ENCODE assay signal across 11 mouse cellular contexts in the genomic region with DNA sequence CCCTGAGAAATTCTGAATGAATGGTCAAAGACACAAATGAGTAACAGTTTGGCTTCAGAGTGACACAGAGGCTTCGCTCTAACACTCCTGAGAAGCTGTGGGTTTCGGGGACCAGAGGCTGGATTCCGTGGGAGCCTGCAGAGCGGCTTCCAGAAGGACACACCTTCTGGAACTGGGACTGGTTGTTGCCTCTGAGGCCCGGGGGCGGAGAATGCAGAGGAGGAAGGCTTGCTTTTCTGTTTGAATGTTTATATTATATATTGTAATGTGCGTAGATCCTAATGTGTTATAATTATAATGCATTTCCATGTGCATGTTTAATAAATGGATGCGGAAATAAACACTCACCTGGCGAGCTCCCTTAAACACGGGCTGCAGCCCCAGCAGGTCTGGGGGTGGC. TPM values are rescaled to one million over a fixed set of nuclear protein-coding genes. Genes with fewer than 3 reads are reported as not detected.
DNase-seq lines count a peak whose midpoint lies in the region; ATAC-seq and TF ChIP-seq lines count a peak whose summit lies in the region.
"Had no signal": no experiment of that assay in that cellular context is flagged by ENCODE, and none has a peak within 500 bp of the region (broad histone marks: within the 10 kb centered on the region; RNA-seq: fewer than 3 reads in every experiment).

No protein-coding gene starts in this region.

- TF ChIP-seq CTCF in intestine, postnatal 0 days (IDR thresholded peaks at IDR 0.05; ENCODE audit: low read depth): no peak

- DNase-seq in heart, embryonic 10.5 days (ENCODE audit: low spot score): no peak
- DNase-seq in heart, adult 9 months (ENCODE audit: low spot score in 2 of 2): no peak
- DNase-seq in lung, postnatal 10 days: no peak
- DNase-seq in retina, postnatal 1 day: no peak

- H3K27me3 ChIP-seq in heart, embryonic 10.5 days (ENCODE audit: insufficient read depth, poor library complexity, severe bottlenecking): peaks cover 12% of the 10 kb centered on the region
- no peaks in the 10 kb centered on the region for H3K27me3 ChIP-seq in lung, embryonic 16.5 days (ENCODE audit: control insufficient read depth, insufficient read depth, low read depth, low read length)
- H3K27me3 ChIP-seq in intestine, postnatal 0 days (replicated peaks; ENCODE audit: control insufficient read depth, insufficient read depth, low read length): no peaks in the 10 kb centered on the region
- peaks cover 9% of the 10 kb centered on the region; the same call in 1 of the 2 replicates for H3K27me3 ChIP-seq in neural tube, embryonic 15.5 days (replicated peaks)
- H3K27me3 ChIP-seq: Patski had no signal

- WGBS in heart, embryonic 10.5 days: 44% methylated on average over 10 of the region's 10 CpGs
- 33% methylated on average over 10 of the region's 10 CpGs for WGBS in lung, embryonic 16.5 days
- 47% methylated on average over 10 of the region's 10 CpGs for WGBS in intestine, postnatal 0 days
- 52% methylated on average over 10 of the region's 10 CpGs for WGBS in neural tube, embryonic 15.5 days

- H3K36me3 ChIP-seq in heart, embryonic 10.5 days: no peaks in the 10 kb centered on the region
- H3K36me3 ChIP-seq in lung, embryonic 16.5 days (ENCODE audit: control insufficient read depth, insufficient read depth, low read length): no peaks in the 10 kb centered on the region
- H3K36me3 ChIP-seq in intestine, postnatal 0 days (ENCODE audit: control insufficient read depth, insufficient read depth): no peaks in the 10 kb centered on the region
- no peaks in the 10 kb centered on the region for H3K36me3 ChIP-seq in neural tube, embryonic 15.5 days

- peaks cover 16% of the 10 kb centered on the region for H3K4me1 ChIP-seq in heart, embryonic 10.5 days
- no peaks in the 10 kb centered on the region for H3K4me1 ChIP-seq in lung, embryonic 16.5 days (replicated peaks; ENCODE audit: control insufficient read depth, insufficient read depth, low read length)
- no peaks in the 10 kb centered on the region for H3K4me1 ChIP-seq in intestine, postnatal 0 days (replicated peaks; ENCODE audit: control insufficient read depth, insufficient read depth, low read length)
- H3K4me1 ChIP-seq in neural tube, embryonic 15.5 days: peaks cover 5% of the 10 kb centered on the region; the same call in 1 of the 2 replicates

- H3K4me3 ChIP-seq in heart, embryonic 10.5 days: peak overlapping the region; percentile 46
- peak overlapping the region; percentile 29 for H3K4me3 ChIP-seq in lung, embryonic 16.5 days (ENCODE audit: low read length)
- H3K4me3 ChIP-seq in intestine, postnatal 0 days (ENCODE audit: low read depth, low read length): no peak overlapping the region
- H3K4me3 ChIP-seq in neural tube, embryonic 15.5 days (replicated peaks): peak overlapping the region; percentile 24; the same call in 1 of the 2 replicates

- peak overlapping the region; percentile 29; the same call in 1 of the 2 replicates for H3K27ac ChIP-seq in heart, embryonic 10.5 days
- no peak overlapping the region for H3K27ac ChIP-seq in lung, embryonic 16.5 days (ENCODE audit: low read length)
- no peak overlapping the region for H3K27ac ChIP-seq in intestine, postnatal 0 days (ENCODE audit: low read depth, low read length)
- H3K27ac ChIP-seq in neural tube, embryonic 15.5 days (replicated peaks): no peak overlapping the region

- no peak for ATAC-seq in lung, embryonic 16.5 days (ENCODE audit: low read depth)
- ATAC-seq in intestine, postnatal 0 days: no peak
- no peak for ATAC-seq in neural tube, embryonic 15.5 days (ENCODE audit: low FRiP score)
- no peak for ATAC-seq in megakaryocyte-erythroid progenitor cell, adult 5-6 weeks (replicated peaks; ENCODE audit: low FRiP score, low TSS enrichment, poor library complexity, severe bottlenecking)
- ATAC-seq: Patski had no signal

- no peaks in the 10 kb centered on the region for H3K9me3 ChIP-seq in heart, embryonic 10.5 days
- H3K9me3 ChIP-seq in lung, embryonic 16.5 days (ENCODE audit: control insufficient read depth, low read length): no peaks in the 10 kb centered on the region
- H3K9me3 ChIP-seq in intestine, postnatal 0 days (ENCODE audit: control insufficient read depth): no peaks in the 10 kb centered on the region
- H3K9me3 ChIP-seq in neural tube, embryonic 15.5 days (replicated peaks): no peaks in the 10 kb centered on the region

- no peak overlapping the region for H3K9ac ChIP-seq in lung, embryonic 16.5 days (ENCODE audit: low read length)
- H3K9ac ChIP-seq in intestine, postnatal 0 days (ENCODE audit: low read depth, low read length): no peak overlapping the region
- no peak overlapping the region; the same call in 1 of the 2 replicates for H3K9ac ChIP-seq in neural tube, embryonic 15.5 days (replicated peaks)

- H3K4me2 ChIP-seq in lung, embryonic 16.5 days (ENCODE audit: low read depth, low read length): peak overlapping the region; percentile 41
- peak overlapping the region; percentile 46; the same call in 1 of the 2 replicates for H3K4me2 ChIP-seq in intestine, postnatal 0 days (replicated peaks; ENCODE audit: low read depth)
- H3K4me2 ChIP-seq in neural tube, embryonic 15.5 days: peak overlapping the region; percentile 50

RNA-seq across cellular contexts. Expression of a gene that starts 15.7 kb away (rescaled TPM):
- 87.9 and 102 TPM in 2 replicates for polyA plus RNA-seq in heart, embryonic 10.5 days (2016; fragmentation: Nextera tagmentation; extraction: Ambion mirVana)
- 54.7 and 58.0 TPM in 2 replicates for polyA plus RNA-seq in lung, embryonic 16.5 days (2015; fragmentation: Nextera tagmentation; extraction: Ambion mirVana)
- polyA plus RNA-seq in intestine, postnatal 0 days (2015; fragmentation: Nextera tagmentation; extraction: Ambion mirVana): 18.2 and 25.7 TPM in 2 replicates
- 178 and 216 TPM in 2 replicates for polyA plus RNA-seq in neural tube, embryonic 15.5 days (2015; fragmentation: Nextera tagmentation; extraction: Ambion mirVana)
- 48.5 and 52.0 TPM in 2 replicates for total RNA-seq in megakaryocyte-erythroid progenitor cell, adult 5-6 weeks (2014; fragmentation: Nextera tagmentation)
- total RNA-seq in megakaryocyte-erythroid progenitor cell, adult 5-6 weeks (2017): 30.5 and 40.8 TPM in 2 replicates

RNA-seq across cellular contexts. Expression of a gene that starts 33.9 kb away (rescaled TPM):
- polyA plus RNA-seq in heart, embryonic 10.5 days (2016; fragmentation: Nextera tagmentation; extraction: Ambion mirVana): 0.06 TPM in 1 of 2 replicates, not detected in the other
- polyA plus RNA-seq in lung, embryonic 16.5 days (2015; fragmentation: Nextera tagmentation; extraction: Ambion mirVana): not detected in 2 replicates
- polyA plus RNA-seq in intestine, postnatal 0 days (2015; fragmentation: Nextera tagmentation; extraction: Ambion mirVana): not detected in 2 replicates
- polyA plus RNA-seq in neural tube, embryonic 15.5 days (2015; fragmentation: Nextera tagmentation; extraction: Ambion mirVana): not detected in 2 replicates
- not detected in 2 replicates for total RNA-seq in megakaryocyte-erythroid progenitor cell, adult 5-6 weeks (2014; fragmentation: Nextera tagmentation)
- not detected in 2 replicates for total RNA-seq in megakaryocyte-erythroid progenitor cell, adult 5-6 weeks (2017)
- polyA plus RNA-seq: lung, adult 2 months; stomach, embryonic 14.5 days had no signal

RNA-seq across cellular contexts. Expression of a gene that starts 45.1 kb away (rescaled TPM):
- polyA plus RNA-seq in heart, embryonic 10.5 days (2016; fragmentation: Nextera tagmentation; extraction: Ambion mirVana): 29.8 and 40.5 TPM in 2 replicates
- polyA plus RNA-seq in lung, embryonic 16.5 days (2015; fragmentation: Nextera tagmentation; extraction: Ambion mirVana): 75.3 and 78.6 TPM in 2 replicates
- polyA plus RNA-seq in intestine, postnatal 0 days (2015; fragmentation: Nextera tagmentation; extraction: Ambion mirVana): 75.7 and 95.2 TPM in 2 replicates
- 18.5 and 23.9 TPM in 2 replicates for polyA plus RNA-seq in neural tube, embryonic 15.5 days (2015; fragmentation: Nextera tagmentation; extraction: Ambion mirVana)
- total RNA-seq in megakaryocyte-erythroid progenitor cell, adult 5-6 weeks (2014; fragmentation: Nextera tagmentation): not detected in 2 replicates
- total RNA-seq in megakaryocyte-erythroid progenitor cell, adult 5-6 weeks (2017): not detected in 2 replicates
